Mouse (Mus musculus): ENCODE data around the gene Olfr97.
"Not testable (repeated sequence)": the region's sequence is repeated elsewhere in the genome, so short reads cannot be mapped to it uniquely, and the experiment has no call there.

Gene Olfr97

DNA sequence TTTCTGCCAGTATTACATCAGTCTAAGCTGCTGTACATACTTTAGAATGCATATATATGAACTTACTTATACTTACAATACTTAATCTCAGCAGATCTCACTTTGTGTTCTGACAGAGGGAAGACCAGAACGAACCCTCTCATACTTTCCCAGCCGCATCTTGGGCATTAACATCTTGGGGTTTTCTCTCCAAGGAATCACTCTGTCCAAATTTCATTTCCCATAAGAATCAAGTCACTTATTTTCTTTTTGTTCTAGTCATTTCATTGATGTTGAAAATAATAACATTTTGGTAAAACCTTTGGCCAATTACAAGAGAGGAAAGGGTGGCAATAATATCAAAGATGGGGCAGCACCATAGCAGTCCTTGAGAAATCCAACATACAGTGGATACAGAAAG is at the start of gene Olfr97:
Olfr97 (minus strand) TSS at position 101 of the 400 bp plus-strand sequence.
- DNase-seq (ENCODE audit: low spot score) = not testable (repeated sequence)

DNA sequence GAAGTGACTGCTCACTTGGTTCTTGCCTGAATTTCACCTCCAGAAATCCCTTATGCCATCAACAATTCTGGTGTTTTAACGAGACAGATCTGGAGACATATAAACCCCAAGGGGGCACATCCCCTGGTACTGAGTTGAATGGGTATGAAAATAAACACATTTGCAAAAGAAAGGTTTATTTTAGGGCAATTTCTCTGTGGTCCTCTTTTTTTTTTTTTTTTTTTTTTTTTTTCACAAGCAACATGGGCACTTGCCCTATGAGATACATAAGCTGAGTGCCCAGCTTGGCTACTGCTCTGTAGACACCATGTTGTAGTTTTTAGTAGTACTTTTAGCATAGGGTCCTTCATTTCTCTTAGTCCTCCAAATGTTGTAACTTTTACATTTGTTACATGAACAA is 46.2 kb upstream of the Olfr97 start, which contains the start of gene Olfr99:
Olfr99 (minus strand) TSS at position 101 of the 400 bp plus-strand sequence.
- DNase-seq (ENCODE audit: low spot score) = no peak

DNA sequence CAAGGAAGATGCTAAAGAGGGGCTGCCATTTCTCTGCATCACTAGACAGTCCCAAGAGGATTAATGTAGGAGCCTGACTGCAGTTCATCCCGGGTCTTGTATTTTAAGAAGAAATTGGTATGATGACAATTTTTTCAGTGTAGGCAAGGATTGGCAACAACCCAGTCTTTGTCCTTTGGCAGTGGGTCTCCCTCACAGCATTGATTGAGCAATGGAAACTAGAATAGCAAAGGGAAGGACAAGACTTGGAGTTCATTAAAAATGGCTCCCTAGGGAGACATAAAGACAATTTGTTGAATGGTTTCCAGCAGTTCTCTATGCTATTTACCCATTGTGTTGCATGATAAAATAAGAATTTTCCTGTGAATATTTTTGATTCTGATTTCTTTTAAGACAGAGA is 43.2 kb upstream of the Olfr97 start:
- no peak for DNase-seq (ENCODE audit: low spot score)

DNA sequence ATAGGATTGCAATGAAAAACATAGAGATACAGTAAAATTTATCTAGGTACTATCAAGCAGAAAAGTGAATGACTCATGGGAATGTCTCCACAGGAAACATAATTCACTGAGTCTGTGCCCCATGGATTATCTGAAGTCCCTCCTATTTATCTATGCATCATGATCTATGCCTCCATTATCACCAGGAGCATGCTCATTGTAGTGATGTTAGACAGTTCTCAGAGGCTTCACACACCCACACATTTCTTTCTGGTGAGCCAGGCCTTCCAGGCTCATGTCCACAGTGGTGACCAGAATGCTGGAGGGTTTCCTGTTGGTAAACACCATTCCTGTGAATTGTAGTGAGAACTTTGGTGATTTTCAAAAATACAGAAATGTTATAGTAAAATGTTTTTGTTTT is 39.4 kb upstream of the Olfr97 start:
- no peak for DNase-seq (ENCODE audit: low spot score)

DNA sequence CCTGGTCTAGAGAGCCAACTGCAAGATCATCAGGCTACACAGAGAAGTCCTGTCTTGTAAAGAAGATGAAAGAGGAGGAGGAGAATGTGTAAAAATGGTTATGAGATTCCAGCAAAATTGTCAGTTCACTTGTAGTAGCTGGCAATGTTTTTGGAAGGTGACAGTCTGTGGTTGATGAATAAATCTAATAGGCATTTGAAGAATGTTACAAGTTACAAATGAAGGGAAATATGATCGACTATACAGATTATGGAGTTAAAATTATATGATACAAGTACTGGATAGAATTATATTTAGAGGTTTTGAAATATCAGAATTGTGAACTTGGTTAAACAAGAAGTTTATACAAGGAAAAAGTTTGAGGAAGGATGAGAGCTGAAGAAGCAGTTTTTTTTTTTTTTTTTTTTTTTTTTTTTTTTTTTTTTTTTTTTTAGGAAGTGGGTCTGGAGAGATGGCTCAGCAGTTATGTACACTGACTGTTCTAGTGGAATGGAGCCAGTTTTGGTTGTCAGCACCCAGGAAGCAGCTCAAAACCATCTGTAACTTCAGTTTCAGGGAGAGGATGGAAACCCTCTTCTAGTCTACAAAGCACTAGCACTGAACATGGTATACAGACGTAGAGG is 38.6 kb upstream of the Olfr97 start:
- no peak for DNase-seq (ENCODE audit: low spot score)

DNA sequence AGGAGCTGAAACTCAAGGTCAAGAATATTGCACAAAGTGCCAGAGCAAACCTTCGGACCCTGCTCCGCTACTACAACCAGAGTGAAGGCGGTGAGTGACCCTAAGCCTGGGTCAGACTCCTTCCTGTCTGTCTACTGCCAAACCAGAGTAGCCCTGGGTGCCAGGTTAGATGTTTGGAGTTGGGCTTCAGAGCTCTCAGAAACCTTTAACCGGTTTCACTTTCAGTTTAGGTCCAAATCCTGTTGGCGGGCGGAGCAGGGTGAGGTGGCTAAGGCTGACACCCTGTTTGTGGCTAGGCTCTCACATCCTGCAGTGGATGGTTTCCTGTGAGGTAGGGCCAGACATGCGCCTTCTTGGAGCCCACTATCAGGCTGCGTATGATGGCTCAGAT is 33.6 kb upstream of the Olfr97 start:
- no peak for DNase-seq (ENCODE audit: low spot score)

DNA sequence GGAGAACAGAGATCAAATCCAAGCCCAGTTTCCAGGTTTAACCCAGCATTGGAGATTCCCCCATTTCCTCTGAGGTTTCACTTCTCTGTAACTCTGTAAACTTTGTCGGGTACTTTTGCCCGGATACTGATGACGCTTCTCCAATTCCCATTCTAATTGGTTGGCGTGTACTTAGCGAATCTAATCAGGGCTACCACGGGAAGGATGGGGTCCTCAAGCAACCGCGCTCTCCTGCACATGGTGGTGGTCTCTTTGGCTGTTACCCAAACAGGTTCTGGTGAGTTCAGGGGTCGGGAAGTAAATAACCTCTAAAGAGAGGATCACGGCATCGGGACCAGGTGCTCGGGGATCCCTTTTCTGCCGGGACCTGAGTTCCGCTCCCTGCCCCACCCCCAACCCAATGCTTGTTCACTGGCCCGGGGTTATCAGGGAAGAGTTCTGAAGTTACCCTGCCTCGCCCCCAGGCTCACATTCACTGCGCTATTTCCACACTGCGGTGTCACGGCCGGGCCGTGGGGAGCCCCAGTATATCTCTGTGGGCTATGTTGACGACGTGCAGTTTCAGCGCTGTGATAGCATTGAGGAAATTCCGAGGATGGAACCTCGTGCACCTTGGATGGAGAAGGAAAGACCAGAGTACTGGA is 33.0 kb upstream of the Olfr97 start, which contains the start of gene H2-M3:
H2-M3 (plus strand) TSS at position 163 of the 644 bp plus-strand sequence.
- peak; percentile 95 for DNase-seq (ENCODE audit: low spot score)

DNA sequence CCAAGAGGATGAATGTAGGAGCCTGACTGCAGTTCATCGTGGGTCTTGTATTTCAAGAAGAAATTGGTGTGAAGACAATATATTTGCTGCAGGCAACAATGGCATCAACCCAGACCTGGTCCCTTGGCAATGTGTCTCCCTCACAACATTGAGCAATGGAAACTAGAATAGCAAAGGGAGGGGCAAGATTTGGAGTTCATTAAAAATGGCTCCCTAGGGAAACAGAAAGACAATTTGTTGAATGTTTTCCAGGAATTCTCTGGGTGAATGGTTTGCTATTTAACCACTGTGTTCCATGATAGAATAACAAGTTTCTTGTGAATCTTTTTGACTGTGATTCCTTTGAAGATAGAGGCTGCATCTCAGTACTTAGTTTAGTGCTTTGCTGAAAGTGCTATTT is 26.5 kb upstream of the Olfr97 start, which contains the start of gene Olfr98:
Olfr98 (minus strand) TSS at position 124 of the 400 bp plus-strand sequence.
- DNase-seq (ENCODE audit: low spot score) = no peak

DNA sequence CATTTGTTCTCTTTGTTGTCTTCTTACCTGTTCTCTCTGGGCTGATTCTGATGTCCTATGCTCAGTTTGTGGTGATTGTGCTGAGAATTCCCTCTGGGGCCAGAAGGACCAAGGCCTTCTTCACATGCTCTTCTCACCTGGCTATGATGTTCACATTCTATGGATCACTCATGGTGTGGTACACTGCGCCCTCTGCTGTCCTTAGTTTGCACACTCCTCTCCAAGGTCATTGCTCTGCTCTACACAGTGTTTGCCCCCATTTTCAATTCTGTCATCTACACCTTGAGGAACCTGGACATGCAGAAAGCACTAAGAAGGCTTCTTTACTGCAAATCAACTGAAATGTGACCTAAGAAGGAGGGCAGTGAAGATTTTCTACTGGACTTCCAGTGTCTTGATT is 13.4 kb upstream of the Olfr97 start:
- no peak for DNase-seq (ENCODE audit: low spot score)

DNA sequence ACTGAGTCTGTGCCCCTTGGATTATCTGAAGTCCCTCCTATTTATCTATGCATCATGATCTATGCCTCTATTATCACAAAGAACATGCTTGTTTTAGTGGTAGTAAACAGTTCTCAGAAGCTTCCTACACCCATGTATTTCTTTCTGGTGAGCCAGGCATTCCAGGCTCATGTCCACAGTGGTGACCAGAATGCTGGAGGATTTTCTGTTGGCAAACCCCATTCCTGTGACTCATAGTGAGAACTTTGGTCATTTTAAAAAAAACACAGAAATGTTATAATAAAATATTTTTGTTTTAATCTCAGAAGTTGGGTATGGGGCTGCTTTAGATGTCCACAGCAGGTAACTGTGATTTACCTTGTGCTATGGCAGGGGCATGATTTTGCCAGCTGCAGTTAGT is 12.3 kb upstream of the Olfr97 start:
- DNase-seq (ENCODE audit: low spot score) = no peak

DNA sequence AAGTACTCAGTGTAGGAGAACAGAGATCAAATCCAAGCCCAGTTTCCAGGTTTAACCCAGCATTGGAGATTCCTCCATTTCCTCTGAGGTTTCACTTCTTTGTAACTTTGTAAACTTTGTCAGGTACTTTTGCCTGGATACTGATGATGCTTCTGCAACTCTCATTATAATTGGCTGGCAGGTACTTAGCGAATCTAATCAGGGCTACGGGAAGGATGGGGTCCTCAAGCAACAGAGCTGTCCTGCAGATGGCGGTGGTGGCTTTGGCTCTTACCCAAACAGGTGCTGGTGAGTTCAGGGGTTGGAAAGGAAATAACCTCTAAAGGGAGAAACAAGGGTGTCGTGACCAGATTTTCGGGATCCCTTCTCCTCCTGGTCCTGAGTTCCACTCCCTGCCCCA is 9.6 kb upstream of the Olfr97 start:
- peak; percentile 47 for DNase-seq (ENCODE audit: low spot score)

DNA sequence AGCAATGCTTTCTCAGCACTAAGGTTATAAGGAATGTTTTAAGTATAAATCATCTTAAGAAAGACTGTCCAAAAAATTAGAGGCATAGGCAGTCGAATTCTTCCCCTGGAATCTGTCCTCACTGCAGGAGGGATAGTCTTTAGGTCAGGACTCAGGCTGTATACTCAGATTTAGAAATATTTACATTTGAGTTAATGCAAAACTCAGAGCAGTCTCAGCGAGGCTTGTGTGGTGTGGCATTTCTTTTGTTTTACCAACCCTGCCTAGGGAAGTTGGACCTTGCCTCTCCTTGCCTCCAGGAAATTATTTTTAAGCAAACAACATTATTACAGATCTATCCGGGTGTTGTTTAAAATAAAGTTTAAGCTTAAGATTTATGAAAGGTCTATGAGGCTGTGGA is 5.1 kb upstream of the Olfr97 start:
- DNase-seq (ENCODE audit: low spot score) = no peak

DNA sequence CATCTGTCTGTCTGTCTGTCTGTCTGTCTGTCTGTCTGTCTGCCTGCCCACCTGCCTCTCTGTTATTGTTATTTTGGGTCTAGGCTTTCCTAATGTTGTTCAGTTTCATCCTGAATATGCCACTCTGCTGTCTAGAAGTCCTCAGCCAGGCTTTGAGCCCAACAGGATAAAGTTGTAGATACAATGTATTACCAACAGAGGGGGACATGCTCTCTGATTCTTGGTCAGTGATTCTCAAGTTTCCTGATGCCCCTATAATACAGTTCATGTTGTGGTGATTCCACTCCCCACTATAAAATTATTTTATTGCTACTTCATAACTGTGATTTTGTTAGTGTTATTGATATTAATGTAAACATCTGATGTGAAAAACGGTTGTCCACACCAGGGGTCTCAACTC is 15.3 kb downstream of the Olfr97 start:
- no peak for DNase-seq (ENCODE audit: low spot score)

DNA sequence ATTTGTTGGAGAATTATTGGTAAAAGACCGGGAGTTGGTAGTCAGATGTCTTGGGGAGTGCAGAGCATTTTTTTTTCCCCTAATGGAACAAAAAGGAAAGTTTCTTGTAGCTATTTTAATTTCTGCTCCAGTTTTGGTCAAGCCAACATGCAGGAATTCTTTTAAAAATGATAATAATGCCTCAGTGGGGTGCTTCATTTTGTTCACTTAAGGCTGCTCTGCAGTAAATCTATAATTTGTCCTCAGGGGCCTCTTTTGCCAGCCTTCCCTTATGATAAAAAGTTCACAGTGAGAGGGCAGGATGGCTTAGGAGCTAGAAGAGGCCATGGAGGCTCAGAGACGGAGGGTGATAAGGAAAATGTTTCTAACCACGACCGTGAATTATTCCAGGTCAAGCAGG is 17.3 kb downstream of the Olfr97 start, which contains the start of gene Olfr96:
Olfr96 (plus strand) TSS at position 301 of the 400 bp plus-strand sequence.
- DNase-seq (ENCODE audit: low spot score) = no peak

DNA sequence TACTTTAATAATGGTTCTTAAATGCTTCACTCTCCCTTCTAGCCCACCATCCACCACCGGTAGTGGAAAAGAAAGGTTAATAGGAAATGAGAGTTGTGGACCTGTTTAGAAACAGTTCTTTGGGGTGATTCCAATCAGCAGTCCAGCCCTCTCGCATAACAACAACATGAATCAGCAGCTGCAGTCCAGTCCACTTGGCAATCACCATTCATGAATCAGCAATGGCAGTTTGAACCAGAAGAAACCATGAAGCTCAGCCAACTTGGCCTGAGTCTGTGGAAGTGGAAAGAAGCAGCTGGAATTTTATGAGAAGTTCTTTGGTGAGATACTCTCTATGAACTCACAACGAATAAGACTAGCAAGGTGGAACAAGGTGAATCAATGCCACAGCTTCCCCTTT is 18.6 kb downstream of the Olfr97 start:
- DNase-seq (ENCODE audit: low spot score) = no peak

DNA sequence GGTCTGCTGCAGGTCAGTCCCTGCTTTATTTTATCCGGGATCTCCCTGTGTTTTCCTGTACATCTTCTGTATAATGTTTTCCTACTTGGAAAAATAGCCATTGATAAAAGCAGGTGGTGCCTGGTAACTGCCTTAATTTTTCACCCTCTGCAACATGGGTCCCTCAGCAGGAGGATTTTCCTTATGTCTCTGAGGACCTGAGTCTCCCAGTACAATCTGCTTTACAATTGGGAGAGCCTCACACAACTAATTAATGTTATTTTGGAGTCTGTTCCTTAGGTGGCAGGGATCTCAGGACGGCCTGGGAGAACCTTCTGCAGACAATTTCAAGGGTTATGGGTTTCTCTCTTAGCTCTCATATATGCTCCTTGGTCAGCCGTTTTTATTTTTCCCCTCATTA is 24.1 kb downstream of the Olfr97 start, which contains the start of gene Olfr95:
Olfr95 (minus strand) TSS at position 101 of the 400 bp plus-strand sequence.
- no peak for DNase-seq (ENCODE audit: low spot score)

DNA sequence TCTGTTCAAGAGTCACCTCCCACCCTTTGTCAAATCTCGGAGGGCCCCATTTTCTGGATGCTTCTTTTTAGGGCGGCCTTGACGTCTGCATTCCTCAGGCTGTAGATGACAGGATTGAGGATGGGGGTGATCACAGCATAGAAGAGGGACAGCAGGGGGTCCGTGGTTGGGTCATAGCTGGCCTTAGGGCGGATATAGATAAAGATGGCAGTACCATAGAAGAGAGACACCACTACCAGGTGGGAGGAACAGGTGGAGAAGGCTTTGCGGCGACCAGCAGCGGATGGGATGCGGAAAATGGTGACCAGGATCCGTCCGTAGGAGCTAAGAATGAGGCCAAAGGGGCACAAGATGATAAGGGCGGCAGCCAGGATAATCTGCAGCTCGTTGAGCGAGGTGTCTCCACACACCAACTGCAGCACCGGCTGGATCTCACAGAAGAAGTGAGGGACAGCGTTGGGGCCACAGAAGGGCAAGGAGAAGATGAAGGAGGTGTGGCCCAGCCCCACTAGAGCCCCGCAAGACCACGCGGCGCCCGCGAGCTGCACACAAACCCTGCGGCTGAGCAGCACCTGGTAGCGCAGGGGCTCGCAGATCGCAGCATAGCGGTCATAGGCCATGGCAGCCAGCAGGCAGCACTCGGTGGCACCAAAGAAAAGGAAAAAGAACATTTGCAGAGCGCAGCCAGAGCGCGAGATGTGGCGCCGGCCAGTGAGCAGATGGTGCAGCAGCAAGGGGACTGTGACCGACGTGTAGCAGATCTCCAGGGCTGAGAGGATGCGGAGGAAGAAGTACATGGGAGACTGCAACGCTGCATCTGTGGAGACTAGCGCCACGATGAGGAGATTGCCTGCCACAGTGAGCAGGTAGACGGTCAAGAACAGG is 26.0 kb downstream of the Olfr97 start:
- no peak for DNase-seq (ENCODE audit: low spot score)

DNA sequence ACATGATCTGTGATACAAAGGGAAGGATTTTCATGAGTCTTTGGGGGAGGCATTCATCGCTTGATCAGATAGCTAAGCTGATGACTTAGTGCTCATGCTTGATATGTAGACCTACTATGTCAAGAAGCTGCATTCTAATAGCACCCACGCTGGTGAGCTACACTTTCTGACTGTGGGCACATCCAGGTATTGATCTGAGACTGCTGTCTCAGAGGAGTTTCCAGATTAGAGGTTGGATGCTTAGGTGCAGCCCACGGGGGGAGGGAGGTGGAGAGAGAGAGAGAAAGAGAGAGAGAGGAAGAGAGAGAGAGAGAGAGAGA is 33.3 kb downstream of the Olfr97 start:
- no peak for DNase-seq (ENCODE audit: low spot score)

DNA sequence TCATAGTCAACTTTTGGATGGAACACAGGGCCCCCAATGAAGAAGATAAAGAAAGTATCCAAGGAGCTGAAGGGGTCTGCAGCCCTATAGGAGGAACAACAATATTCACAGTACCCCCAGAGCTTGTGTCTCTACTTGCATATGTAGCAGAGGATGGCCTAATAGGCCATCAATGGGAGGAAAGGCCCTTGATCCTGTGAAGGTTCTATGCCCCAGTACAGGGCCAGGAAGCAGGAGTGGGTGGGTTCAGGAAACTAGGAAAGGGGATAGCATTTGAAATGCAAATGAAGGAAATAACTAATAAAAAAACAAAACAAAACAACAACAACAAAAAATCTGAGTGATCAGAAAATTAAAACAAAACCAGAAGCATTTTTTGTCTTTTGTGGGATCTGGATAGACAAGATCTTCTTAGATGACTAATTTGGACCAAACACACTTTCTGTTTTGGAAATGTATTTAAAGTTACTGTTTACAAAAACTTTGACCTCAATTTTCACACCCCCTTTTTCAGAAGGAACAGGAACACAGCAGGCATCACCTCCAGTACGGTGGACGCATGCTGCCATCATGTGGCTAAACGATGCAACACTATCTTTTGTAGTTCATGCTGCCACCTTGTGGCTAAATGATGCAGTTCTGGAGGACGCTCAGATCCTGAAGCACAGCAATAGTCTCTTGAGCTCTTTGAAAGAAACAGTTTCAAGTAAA is 33.8 kb downstream of the Olfr97 start:
- peak; percentile 82 for DNase-seq (ENCODE audit: low spot score)

DNA sequence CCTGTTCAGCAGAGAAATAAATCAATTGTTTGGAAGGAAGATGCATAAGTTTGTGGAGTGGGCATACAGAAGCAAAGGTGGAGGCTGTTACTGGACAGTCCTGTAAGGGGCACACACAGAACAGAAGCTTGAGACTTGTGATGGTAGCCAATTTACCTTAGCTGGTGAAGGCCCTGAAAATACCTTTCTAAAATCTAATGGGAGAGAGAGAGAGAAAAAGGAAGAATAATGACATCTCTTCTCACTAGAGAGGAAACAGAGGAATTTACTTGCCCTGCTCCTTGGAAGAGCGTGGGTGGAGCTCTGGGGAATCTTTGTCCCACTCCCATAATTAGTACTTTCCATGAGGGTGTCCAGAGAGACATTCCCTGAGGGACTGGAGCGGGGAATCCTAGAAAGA is 36.2 kb downstream of the Olfr97 start, which contains the start of gene Olfr94:
Olfr94 (minus strand) TSS at position 101 of the 400 bp plus-strand sequence.
- no peak for DNase-seq (ENCODE audit: low spot score)

DNA sequence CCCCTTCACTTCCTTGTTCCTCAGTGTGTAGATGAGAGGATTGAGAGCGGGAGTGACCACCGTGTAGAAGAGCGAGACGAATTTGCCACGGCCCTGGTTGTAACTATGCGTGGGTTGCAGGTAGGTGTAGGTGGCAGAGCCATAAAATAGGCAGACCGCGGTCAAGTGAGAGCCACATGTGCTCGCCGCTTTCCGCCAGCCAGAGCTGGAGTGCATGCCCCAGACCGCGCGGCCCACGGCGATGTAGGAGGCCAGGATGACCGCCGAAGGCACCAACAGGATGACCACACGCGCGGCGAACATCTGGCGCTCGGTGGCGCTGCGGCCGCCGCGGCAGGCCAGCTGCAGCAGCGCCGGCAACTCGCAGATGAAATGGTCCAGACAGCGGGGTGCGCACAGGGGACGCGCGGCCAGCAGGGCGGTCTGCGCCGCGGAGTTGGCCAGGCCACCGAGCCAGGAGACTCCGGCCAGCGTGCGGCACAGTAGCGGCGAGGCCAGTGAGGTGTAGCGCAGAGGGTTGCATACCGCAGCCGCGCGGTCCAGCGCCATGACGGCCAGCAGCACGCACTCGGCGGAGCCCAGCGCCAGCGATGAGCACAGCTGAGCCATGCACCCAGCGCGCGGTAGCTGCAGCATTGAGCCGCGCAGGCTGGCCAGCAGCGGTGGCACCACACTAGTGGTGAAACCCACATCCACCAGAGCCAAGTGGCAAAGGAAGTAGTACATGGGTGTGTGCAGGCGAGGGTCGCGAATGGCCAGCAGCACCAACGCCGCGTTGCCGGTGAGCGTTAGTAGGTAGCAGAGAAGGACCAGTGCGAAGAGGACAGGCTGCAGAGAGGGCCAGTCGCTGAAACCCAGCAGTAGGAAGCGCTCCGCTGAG is 40.0 kb downstream of the Olfr97 start:
- no peak for DNase-seq (ENCODE audit: low spot score)

All from ovary, postnatal 14 days (tissue).